Mouse (Mus musculus): ENCODE results near the gene Mroh2a. TPM values are rescaled to one million over a fixed set of nuclear protein-coding genes. Genes with fewer than 3 reads are reported as not detected.
"Not testable (repeated sequence)": the region's sequence is repeated elsewhere in the genome, so short reads cannot be mapped to it uniquely, and the experiment has no call there.

Mroh2a gene
- polyA plus RNA-seq, 1 experiment from 2014 or later: 1.4 TPM

GRCm38 (mm10) chr1:88217144-88217543 is 9.6 kb upstream of the Mroh2a start:
- H3K27ac ChIP-seq (ENCODE audit: low read depth, low read length): no peak overlapping the region
- 59% methylated on average over 2 of the region's 2 CpGs for WGBS
- no peak overlapping the region for H3K9ac ChIP-seq (ENCODE audit: low read depth, low read length)
- no peak overlapping the region for H3K4me2 ChIP-seq (replicated peaks; ENCODE audit: low read depth, low read length)
- H3K4me1 ChIP-seq (ENCODE audit: control insufficient read depth, insufficient read depth, low read length): no peaks in the 10 kb centered on the region
- H3K9me3 ChIP-seq (ENCODE audit: control insufficient read depth, low read length): peaks cover 53% of the 10 kb centered on the region
- no peak overlapping the region for H3K4me3 ChIP-seq (ENCODE audit: low read length)
- H3K36me3 ChIP-seq (ENCODE audit: control insufficient read depth, insufficient read depth, low read length): no peaks in the 10 kb centered on the region
- no peaks in the 10 kb centered on the region for H3K27me3 ChIP-seq (ENCODE audit: control insufficient read depth, insufficient read depth, low read length)
- no peak for ATAC-seq (ENCODE audit: low FRiP score, low TSS enrichment)

GRCm38 (mm10) chr1:88217576-88217975 is 9.2 kb upstream of the Mroh2a start:
- Histone ChIP-seq H3K27ac (ENCODE audit: low read depth, low read length) (no peak overlapping the region), H3K4me3 (ENCODE audit: low read length) (no peak overlapping the region), H3K36me3 (ENCODE audit: control insufficient read depth, insufficient read depth, low read length) (no peaks in the 10 kb centered on the region), H3K4me2 (replicated peaks; ENCODE audit: low read depth, low read length) (no peak overlapping the region), H3K27me3 (ENCODE audit: control insufficient read depth, insufficient read depth, low read length) (no peaks in the 10 kb centered on the region), H3K9ac (ENCODE audit: low read depth, low read length) (no peak overlapping the region), H3K9me3 (ENCODE audit: control insufficient read depth, low read length) (peaks cover 51% of the 10 kb centered on the region), H3K4me1 (ENCODE audit: control insufficient read depth, insufficient read depth, low read length) (no peaks in the 10 kb centered on the region)
- 41% methylated on average over 3 of the region's 3 CpGs for WGBS
- no peak for ATAC-seq (ENCODE audit: low FRiP score, low TSS enrichment)

- Histone ChIP-seq H3K27ac (ENCODE audit: low read depth, low read length) (no peak overlapping the region), H3K9me3 (ENCODE audit: control insufficient read depth, low read length) (peaks cover 46% of the 10 kb centered on the region), H3K9ac (ENCODE audit: low read depth, low read length) (no peak overlapping the region), H3K4me3 (ENCODE audit: low read length) (no peak overlapping the region), H3K4me2 (replicated peaks; ENCODE audit: low read depth, low read length) (no peak overlapping the region), H3K27me3 (ENCODE audit: control insufficient read depth, insufficient read depth, low read length) (no peaks in the 10 kb centered on the region), H3K36me3 (ENCODE audit: control insufficient read depth, insufficient read depth, low read length) (no peaks in the 10 kb centered on the region), H3K4me1 (ENCODE audit: control insufficient read depth, insufficient read depth, low read length) (no peaks in the 10 kb centered on the region)
- no peak for ATAC-seq (ENCODE audit: low FRiP score, low TSS enrichment)
- 75% methylated on average over 9 of the region's 9 CpGs for WGBS
These were observed 8.7 kb upstream of the Mroh2a start for GRCm38 (mm10) chr1:88218051-88218450.

- Histone ChIP-seq H3K36me3 (ENCODE audit: control insufficient read depth, insufficient read depth, low read length) (no peaks in the 10 kb centered on the region), H3K4me1 (ENCODE audit: control insufficient read depth, insufficient read depth, low read length) (no peaks in the 10 kb centered on the region), H3K4me2 (replicated peaks; ENCODE audit: low read depth, low read length) (no peak overlapping the region), H3K27me3 (ENCODE audit: control insufficient read depth, insufficient read depth, low read length) (no peaks in the 10 kb centered on the region), H3K27ac (ENCODE audit: low read depth, low read length) (no peak overlapping the region), H3K9me3 (ENCODE audit: control insufficient read depth, low read length) (peaks cover 40% of the 10 kb centered on the region), H3K9ac (ENCODE audit: low read depth, low read length) (no peak overlapping the region), H3K4me3 (ENCODE audit: low read length) (no peak overlapping the region)
- 55% methylated on average over 4 of the region's 4 CpGs for WGBS
- ATAC-seq (ENCODE audit: low FRiP score, low TSS enrichment): no peak
These were observed 8.2 kb upstream of the Mroh2a start for GRCm38 (mm10) chr1:88218591-88218990.

GRCm38 (mm10) chr1:88219054-88219453 is 7.7 kb upstream of the Mroh2a start:
- Histone ChIP-seq H3K4me1 (ENCODE audit: control insufficient read depth, insufficient read depth, low read length) (no peaks in the 10 kb centered on the region), H3K27ac (ENCODE audit: low read depth, low read length) (no peak overlapping the region), H3K4me3 (ENCODE audit: low read length) (no peak overlapping the region), H3K4me2 (replicated peaks; ENCODE audit: low read depth, low read length) (no peak overlapping the region), H3K9me3 (ENCODE audit: control insufficient read depth, low read length) (peaks cover 36% of the 10 kb centered on the region), H3K27me3 (ENCODE audit: control insufficient read depth, insufficient read depth, low read length) (no peaks in the 10 kb centered on the region), H3K36me3 (ENCODE audit: control insufficient read depth, insufficient read depth, low read length) (no peaks in the 10 kb centered on the region), H3K9ac (ENCODE audit: low read depth, low read length) (no peak overlapping the region)
- no peak for ATAC-seq (ENCODE audit: low FRiP score, low TSS enrichment)
- 23% methylated on average over 1 of the region's 1 CpGs for WGBS

GRCm38 (mm10) chr1:88220336-88220735 is 6.5 kb upstream of the Mroh2a start:
- no peak overlapping the region for H3K4me2 ChIP-seq (replicated peaks; ENCODE audit: low read depth, low read length)
- no peaks in the 10 kb centered on the region for H3K36me3 ChIP-seq (ENCODE audit: control insufficient read depth, insufficient read depth, low read length)
- H3K9ac ChIP-seq (ENCODE audit: low read depth, low read length): no peak overlapping the region
- no peak overlapping the region for H3K27ac ChIP-seq (ENCODE audit: low read depth, low read length)
- H3K4me1 ChIP-seq (ENCODE audit: control insufficient read depth, insufficient read depth, low read length): no peaks in the 10 kb centered on the region
- no peaks in the 10 kb centered on the region for H3K27me3 ChIP-seq (ENCODE audit: control insufficient read depth, insufficient read depth, low read length)
- ATAC-seq (ENCODE audit: low FRiP score, low TSS enrichment): no peak
- H3K4me3 ChIP-seq (ENCODE audit: low read length): no peak overlapping the region
- H3K9me3 ChIP-seq (ENCODE audit: control insufficient read depth, low read length): peaks cover 26% of the 10 kb centered on the region

- no peak for ATAC-seq (ENCODE audit: low FRiP score, low TSS enrichment)
- WGBS: 55% methylated on average over 2 of the region's 2 CpGs
- Histone ChIP-seq H3K9ac (ENCODE audit: low read depth, low read length) (no peak overlapping the region), H3K4me2 (replicated peaks; ENCODE audit: low read depth, low read length) (no peak overlapping the region), H3K36me3 (ENCODE audit: control insufficient read depth, insufficient read depth, low read length) (no peaks in the 10 kb centered on the region), H3K27ac (ENCODE audit: low read depth, low read length) (no peak overlapping the region), H3K27me3 (ENCODE audit: control insufficient read depth, insufficient read depth, low read length) (no peaks in the 10 kb centered on the region), H3K4me1 (ENCODE audit: control insufficient read depth, insufficient read depth, low read length) (no peaks in the 10 kb centered on the region), H3K4me3 (ENCODE audit: low read length) (no peak overlapping the region), H3K9me3 (ENCODE audit: control insufficient read depth, low read length) (peaks cover 28% of the 10 kb centered on the region)
These were observed 4.6 kb upstream of the Mroh2a start for GRCm38 (mm10) chr1:88222216-88222615.

GRCm38 (mm10) chr1:88223011-88223515 is 3.7 kb upstream of the Mroh2a start:
- H3K9me3 ChIP-seq (ENCODE audit: control insufficient read depth, low read length): peaks cover 31% of the 10 kb centered on the region
- H3K27ac ChIP-seq (ENCODE audit: low read depth, low read length); H3K9ac ChIP-seq (ENCODE audit: low read depth, low read length); ATAC-seq (ENCODE audit: low FRiP score, low TSS enrichment); H3K4me1 ChIP-seq (ENCODE audit: control insufficient read depth, insufficient read depth, low read length); H3K27me3 ChIP-seq (ENCODE audit: control insufficient read depth, insufficient read depth, low read length); H3K36me3 ChIP-seq (ENCODE audit: control insufficient read depth, insufficient read depth, low read length); H3K4me2 ChIP-seq (replicated peaks; ENCODE audit: low read depth, low read length); H3K4me3 ChIP-seq (ENCODE audit: low read length): not testable (repeated sequence)

GRCm38 (mm10) chr1:88223591-88223990 is 3.2 kb upstream of the Mroh2a start:
- no peak overlapping the region for H3K9ac ChIP-seq (ENCODE audit: low read depth, low read length)
- WGBS: 65% methylated on average over 1 of the region's 1 CpGs
- H3K27ac ChIP-seq (ENCODE audit: low read depth, low read length): no peak overlapping the region
- H3K4me3 ChIP-seq (ENCODE audit: low read length): no peak overlapping the region
- H3K27me3 ChIP-seq (ENCODE audit: control insufficient read depth, insufficient read depth, low read length): no peaks in the 10 kb centered on the region
- peaks cover 37% of the 10 kb centered on the region for H3K9me3 ChIP-seq (ENCODE audit: control insufficient read depth, low read length)
- H3K4me2 ChIP-seq (replicated peaks; ENCODE audit: low read depth, low read length): no peak overlapping the region
- H3K36me3 ChIP-seq (ENCODE audit: control insufficient read depth, insufficient read depth, low read length): no peaks in the 10 kb centered on the region
- no peaks in the 10 kb centered on the region for H3K4me1 ChIP-seq (ENCODE audit: control insufficient read depth, insufficient read depth, low read length)
- no peak for ATAC-seq (ENCODE audit: low FRiP score, low TSS enrichment)
